Mouse (Mus musculus): Measurements from ENCODE around the gene BC024978. TPM values are rescaled to one million over a fixed set of nuclear protein-coding genes. Genes with fewer than 3 reads are reported as not detected.

The BC024978 gene
- total and polyA plus RNA-seq, 3 experiments, result 11.3 to 14.2 (median 14.2) TPM

DNA sequence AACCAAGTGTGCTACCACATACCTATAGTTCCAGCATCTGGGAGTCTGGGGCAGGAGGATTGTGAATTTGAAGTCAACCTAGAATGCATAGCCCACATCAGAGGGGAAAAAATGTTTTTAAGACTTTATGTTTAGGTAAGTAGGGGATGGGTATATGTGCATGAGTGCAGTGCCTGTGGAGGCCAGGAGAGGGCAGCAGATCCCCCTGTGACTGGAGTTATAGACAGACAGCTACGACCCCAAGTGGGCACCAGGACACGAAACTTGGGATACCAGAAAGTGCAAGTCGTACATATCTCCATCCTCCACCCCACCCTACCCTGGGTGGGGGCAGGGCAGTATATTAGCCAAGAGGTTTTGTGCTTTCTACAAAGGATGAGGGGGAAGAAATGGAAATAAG, 10.6 kb upstream of the BC024978 start:
- 66% methylated on average over 3 of the region's 3 CpGs for WGBS
- H3K27me3 ChIP-seq (ENCODE audit: control insufficient read depth, insufficient read depth, low read length), result no peaks in the 10 kb centered on the region
- TF ChIP-seq CTCF (IDR thresholded peaks at IDR 0.05) (peak; percentile 71), EP300 (IDR thresholded peaks at IDR 0.05; ENCODE audit: insufficient read depth, low read depth, low read length) (no peak)
- H3K79me2 ChIP-seq (replicated peaks; ENCODE audit: control insufficient read depth, insufficient read depth, low read length), result no peaks in the 10 kb centered on the region
- intact Hi-C loops (cut with DNase I), result no loop called here
- peaks cover 4% of the 10 kb centered on the region; the same call in 1 of the 2 replicates for H3K4me1 ChIP-seq (ENCODE audit: control insufficient read depth, insufficient read depth, low read length)
- no peak for DNase-seq
- no peak overlapping the region for H3K4me3 ChIP-seq
- no peak overlapping the region for H3K9ac ChIP-seq (ENCODE audit: low read depth, low read length)
- H3K27ac ChIP-seq, result no peak overlapping the region
- H3K36me3 ChIP-seq (ENCODE audit: control insufficient read depth, insufficient read depth, low read length), result no peaks in the 10 kb centered on the region

DNA sequence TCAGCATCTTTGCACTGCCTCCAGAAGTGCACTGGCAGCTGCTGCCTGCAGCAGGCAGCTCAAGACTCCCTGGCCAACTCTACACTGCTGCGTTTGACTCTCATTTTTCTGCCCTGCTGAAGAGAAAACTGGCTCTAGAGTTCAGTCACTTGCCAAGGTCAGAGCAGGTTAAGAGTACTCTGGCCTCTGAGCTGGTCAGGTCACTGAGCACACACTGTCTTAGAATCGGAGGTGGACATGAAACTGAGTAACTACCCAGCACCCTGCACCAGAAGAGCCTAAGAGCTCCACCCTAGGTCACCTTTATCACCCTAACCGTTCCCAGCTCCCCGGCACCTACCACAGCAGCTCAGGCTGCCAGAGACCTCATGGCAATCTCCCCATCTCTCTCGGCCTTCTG, 9.6 kb upstream of the BC024978 start:
- no peak for DNase-seq
- no peaks in the 10 kb centered on the region for H3K27me3 ChIP-seq (ENCODE audit: control insufficient read depth, insufficient read depth, low read length)
- no peaks in the 10 kb centered on the region for H3K4me1 ChIP-seq (ENCODE audit: control insufficient read depth, insufficient read depth, low read length)
- TF ChIP-seq EP300 (IDR thresholded peaks at IDR 0.05; ENCODE audit: insufficient read depth, low read depth, low read length), result no peak
- no peak for TF ChIP-seq POLR2A (IDR thresholded peaks at IDR 0.05; ENCODE audit: insufficient read depth, low read depth, low read length)
- TF ChIP-seq CTCF (IDR thresholded peaks at IDR 0.05), result no peak
- H3K27ac ChIP-seq, result no peak overlapping the region
- intact Hi-C loops (cut with DNase I), result no loop called here
- H3K36me3 ChIP-seq (ENCODE audit: control insufficient read depth, insufficient read depth, low read length), result 0 out of 2 replicates have a peak, but pooled peaks cover 3% of the 10 kb centered on the region
- H3K9ac ChIP-seq (ENCODE audit: low read depth, low read length), result no peak overlapping the region
- H3K4me3 ChIP-seq, result no peak overlapping the region
- H3K79me2 ChIP-seq (replicated peaks; ENCODE audit: control insufficient read depth, insufficient read depth, low read length), result 0 out of 2 replicates have a peak, but pooled peaks cover 1% of the 10 kb centered on the region
- 72% methylated on average over 5 of the region's 5 CpGs for WGBS

DNA sequence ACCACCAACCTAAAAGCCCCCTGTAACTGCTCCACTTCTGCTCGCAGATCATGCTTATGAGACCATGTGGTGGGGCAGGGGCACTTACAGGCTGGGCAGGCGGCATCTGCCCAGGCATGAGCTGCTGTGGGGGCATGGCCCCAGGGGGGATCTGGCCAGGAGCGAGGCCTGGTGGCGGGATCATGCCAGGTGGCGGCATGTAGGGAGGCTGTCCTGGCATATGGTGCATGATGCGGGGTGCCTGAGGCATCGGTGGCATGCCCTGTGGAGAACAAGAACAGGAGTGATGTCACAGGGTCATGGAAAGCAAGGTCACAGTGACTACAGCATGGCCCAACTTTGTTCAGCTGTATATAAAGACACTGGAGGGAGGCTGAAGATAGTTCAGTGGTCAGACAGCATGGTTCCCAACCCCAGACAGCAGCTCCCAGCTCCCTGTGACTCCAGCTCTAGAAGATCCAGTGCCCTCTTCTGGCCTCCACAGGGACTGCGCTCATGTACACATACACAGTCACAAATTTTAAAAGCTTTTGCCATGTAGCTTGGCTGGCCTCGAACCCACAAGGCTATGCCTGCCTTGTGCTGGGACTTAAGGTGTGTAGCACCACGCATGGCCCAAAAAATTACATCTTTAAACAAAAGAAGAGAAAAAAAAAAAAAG, 6.2 kb upstream of the BC024978 start:
- Histone ChIP-seq H3K79me2 (replicated peaks; ENCODE audit: control insufficient read depth, insufficient read depth, low read length) (peaks cover 3% of the 10 kb centered on the region; the same call in 1 of the 2 replicates), H3K27ac (no peak overlapping the region), H3K4me3 (no peak overlapping the region), H3K9ac (ENCODE audit: low read depth, low read length) (no peak overlapping the region), H3K36me3 (ENCODE audit: control insufficient read depth, insufficient read depth, low read length) (peaks cover 3% of the 10 kb centered on the region; the same call in 1 of the 2 replicates), H3K4me1 (ENCODE audit: control insufficient read depth, insufficient read depth, low read length) (no peaks in the 10 kb centered on the region; the same call in 1 of the 2 replicates), H3K27me3 (ENCODE audit: control insufficient read depth, insufficient read depth, low read length) (no peaks in the 10 kb centered on the region)
- DNase-seq, result no peak
- TF ChIP-seq EP300 (IDR thresholded peaks at IDR 0.05; ENCODE audit: insufficient read depth, low read depth, low read length), result no peak
- peak; percentile 48 for TF ChIP-seq CTCF (IDR thresholded peaks at IDR 0.05)
- TF ChIP-seq POLR2A (IDR thresholded peaks at IDR 0.05; ENCODE audit: insufficient read depth, low read depth, low read length), result no peak
- intact Hi-C loops (cut with DNase I), result no loop called here
- WGBS, result 98% methylated on average over 10 of the region's 10 CpGs

DNA sequence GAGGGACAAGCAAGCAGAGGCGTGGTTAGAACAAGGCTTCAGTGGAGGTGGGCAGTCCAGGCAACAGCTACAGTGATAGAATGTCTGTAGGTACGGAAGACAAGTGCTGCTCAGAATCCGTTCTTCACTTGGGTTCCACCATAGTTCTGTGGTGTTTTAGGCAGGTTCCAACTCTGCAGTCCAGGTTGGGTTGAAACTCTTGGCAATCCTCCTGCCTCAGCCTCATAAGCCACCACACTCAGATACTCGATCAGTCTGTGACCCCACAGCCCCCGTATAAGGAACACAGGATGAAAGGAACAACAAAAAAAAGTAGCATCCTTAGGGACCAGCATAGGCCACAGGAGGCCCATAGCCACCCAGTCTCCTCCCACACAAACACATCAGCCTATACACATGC, 3.1 kb upstream of the BC024978 start:
- intact Hi-C loops (cut with DNase I), result no loop called here
- 92% methylated on average over 5 of the region's 5 CpGs for WGBS
- Histone ChIP-seq H3K4me1 (ENCODE audit: control insufficient read depth, insufficient read depth, low read length) (peaks cover 5% of the 10 kb centered on the region), H3K27ac (no peak overlapping the region), H3K27me3 (ENCODE audit: control insufficient read depth, insufficient read depth, low read length) (no peaks in the 10 kb centered on the region), H3K4me3 (no peak overlapping the region), H3K9ac (ENCODE audit: low read depth, low read length) (no peak overlapping the region), H3K79me2 (replicated peaks; ENCODE audit: control insufficient read depth, insufficient read depth, low read length) (peaks cover 3% of the 10 kb centered on the region; the same call in 1 of the 2 replicates), H3K36me3 (ENCODE audit: control insufficient read depth, insufficient read depth, low read length) (peaks cover 6% of the 10 kb centered on the region)
- no peak for DNase-seq
- no peak for TF ChIP-seq CTCF (IDR thresholded peaks at IDR 0.05)
- no peak for TF ChIP-seq POLR2A (IDR thresholded peaks at IDR 0.05; ENCODE audit: insufficient read depth, low read depth, low read length)
- TF ChIP-seq EP300 (IDR thresholded peaks at IDR 0.05; ENCODE audit: insufficient read depth, low read depth, low read length), result no peak

DNA sequence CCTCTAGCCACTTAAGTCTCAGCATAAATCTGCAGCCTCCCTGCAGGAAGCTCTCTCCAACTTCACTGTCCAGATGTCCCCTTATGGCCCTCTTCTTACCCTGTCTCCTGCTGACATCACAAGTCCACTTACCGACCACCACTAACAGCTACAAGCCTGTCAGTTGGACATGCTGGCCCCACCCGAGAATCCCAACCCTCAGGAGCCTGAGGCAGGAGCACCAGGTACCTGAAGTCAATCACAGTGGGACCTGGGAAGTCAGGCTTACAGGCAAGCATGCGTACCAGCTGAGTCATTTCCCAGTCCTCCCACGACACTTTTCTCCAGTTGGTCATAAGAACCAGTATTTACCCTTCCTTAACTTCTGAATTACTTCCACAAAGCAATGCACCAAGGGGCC, 1.9 kb upstream of the BC024978 start:
- Histone ChIP-seq H3K36me3 (ENCODE audit: control insufficient read depth, insufficient read depth, low read length) (peaks cover 6% of the 10 kb centered on the region), H3K79me2 (replicated peaks; ENCODE audit: control insufficient read depth, insufficient read depth, low read length) (peaks cover 3% of the 10 kb centered on the region; the same call in 1 of the 2 replicates), H3K4me3 (no peak overlapping the region), H3K4me1 (ENCODE audit: control insufficient read depth, insufficient read depth, low read length) (peaks cover 7% of the 10 kb centered on the region), H3K9ac (ENCODE audit: low read depth, low read length) (no peak overlapping the region), H3K27me3 (ENCODE audit: control insufficient read depth, insufficient read depth, low read length) (no peaks in the 10 kb centered on the region), H3K27ac (no peak overlapping the region)
- no peak for TF ChIP-seq EP300 (IDR thresholded peaks at IDR 0.05; ENCODE audit: insufficient read depth, low read depth, low read length)
- no peak for TF ChIP-seq CTCF (IDR thresholded peaks at IDR 0.05)
- no peak for TF ChIP-seq POLR2A (IDR thresholded peaks at IDR 0.05; ENCODE audit: insufficient read depth, low read depth, low read length)
- intact Hi-C loops (cut with DNase I), result loop anchor here (2.0 kb wide), 2 partner anchors 13 to 27 kb away; partner anchors contain the start of genes Egln2, Gm21983 and Mia
- DNase-seq, result no peak
- WGBS, result 63% methylated on average over 4 of the region's 4 CpGs

DNA sequence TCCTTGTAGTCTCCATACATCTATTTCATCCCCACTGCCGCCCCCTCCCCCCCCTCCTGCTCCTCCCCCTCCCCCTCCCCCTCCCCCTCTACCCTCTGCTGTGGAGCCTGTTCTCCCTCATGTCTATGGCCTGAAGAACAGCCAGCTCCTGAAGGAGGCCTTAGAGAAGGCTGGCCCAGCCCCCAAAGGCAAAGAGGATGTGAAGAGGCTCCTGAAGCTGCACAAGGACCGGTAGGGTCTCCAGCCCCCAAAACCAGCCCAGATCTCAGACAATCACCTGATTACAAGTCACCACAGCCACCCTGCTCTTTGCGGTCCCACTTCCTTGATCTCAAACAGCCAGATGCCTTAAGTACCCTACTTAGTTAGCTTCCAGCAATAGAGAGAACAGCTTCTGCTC, 1.6 kb downstream of the BC024978 start:
- DNase-seq, result no peak
- H3K27me3 ChIP-seq (ENCODE audit: control insufficient read depth, insufficient read depth, low read length), result no peaks in the 10 kb centered on the region
- WGBS, result 83% methylated on average over 3 of the region's 3 CpGs
- intact Hi-C loops (cut with DNase I), result no loop called here
- H3K4me1 ChIP-seq (ENCODE audit: control insufficient read depth, insufficient read depth, low read length), result peaks cover 7% of the 10 kb centered on the region
- no peak for TF ChIP-seq EP300 (IDR thresholded peaks at IDR 0.05; ENCODE audit: insufficient read depth, low read depth, low read length)
- TF ChIP-seq POLR2A (IDR thresholded peaks at IDR 0.05; ENCODE audit: insufficient read depth, low read depth, low read length), result no peak
- TF ChIP-seq CTCF (IDR thresholded peaks at IDR 0.05), result no peak
- H3K9ac ChIP-seq (ENCODE audit: low read depth, low read length), result no peak overlapping the region
- H3K27ac ChIP-seq, result peak overlapping the region; percentile 65
- H3K4me3 ChIP-seq, result no peak overlapping the region
- H3K36me3 ChIP-seq (ENCODE audit: control insufficient read depth, insufficient read depth, low read length), result peaks cover 4% of the 10 kb centered on the region; the same call in 1 of the 2 replicates
- H3K79me2 ChIP-seq (replicated peaks; ENCODE audit: control insufficient read depth, insufficient read depth, low read length), result peaks cover 2% of the 10 kb centered on the region; the same call in 1 of the 2 replicates
